Mouse (Mus musculus): ENCODE results near the gene Hdgf.

The Hdgf gene

GRCm38 (mm10) chr3:87945781-87946540 is 39.8 kb downstream of the Hdgf start:
- DNase-seq (ENCODE audit: low spot score) = no peak

- DNase-seq (ENCODE audit: low spot score) = no peak
Measured at GRCm38 (mm10) chr3:87946541-87946860, 40.4 kb downstream of the Hdgf start.

- no peak for DNase-seq (ENCODE audit: low spot score)
Measured at GRCm38 (mm10) chr3:87947056-87947810, 41.1 kb downstream of the Hdgf start.

GRCm38 (mm10) chr3:87947811-87948199 is 41.7 kb downstream of the Hdgf start:
- DNase-seq (ENCODE audit: low spot score) = no peak

GRCm38 (mm10) chr3:87948378-87949265 is 42.5 kb downstream of the Hdgf start, which contains the start of gene Crabp2:
Crabp2 (plus strand) TSS chr3:87948666.
- DNase-seq (ENCODE audit: low spot score) = no peak

GRCm38 (mm10) chr3:87949266-87949954 is 43.3 kb downstream of the Hdgf start:
- DNase-seq (ENCODE audit: low spot score) = no peak

- DNase-seq (ENCODE audit: low spot score) = no peak
Measured at GRCm38 (mm10) chr3:87949955-87950515, 43.9 kb downstream of the Hdgf start.

GRCm38 (mm10) chr3:87951946-87952345 is 45.8 kb downstream of the Hdgf start:
- DNase-seq (ENCODE audit: low spot score) = no peak

- no peak for DNase-seq (ENCODE audit: low spot score)
Measured at GRCm38 (mm10) chr3:87952440-87952839, 46.3 kb downstream of the Hdgf start.

GRCm38 (mm10) chr3:87958056-87958455 is 51.9 kb downstream of the Hdgf start:
- no peak for DNase-seq (ENCODE audit: low spot score)

- DNase-seq (ENCODE audit: low spot score) = no peak
Measured at GRCm38 (mm10) chr3:87958476-87958875, 52.4 kb downstream of the Hdgf start.

- DNase-seq (ENCODE audit: low spot score) = no peak
Measured at GRCm38 (mm10) chr3:87958967-87959366, 52.8 kb downstream of the Hdgf start.

GRCm38 (mm10) chr3:87959371-87959770 is 53.2 kb downstream of the Hdgf start:
- no peak for DNase-seq (ENCODE audit: low spot score)

- no peak for DNase-seq (ENCODE audit: low spot score)
Measured at GRCm38 (mm10) chr3:87960191-87960585, 54.1 kb downstream of the Hdgf start.

- DNase-seq (ENCODE audit: low spot score) = peak; percentile 90
Measured at GRCm38 (mm10) chr3:87960586-87961191, 54.6 kb downstream of the Hdgf start.

All from ovary, adult 18-20 months (tissue).